Mouse (Mus musculus) C2C12 (cell line): ENCODE measurements around the gene Tcf7l1.

ENCODE experiments used
- CTCF ChIP-seq: IDR thresholded peaks from one replicate; pipeline ENCODE4 v1.5.1; 2011; ENCODE audit not compliant: control insufficient read depth, insufficient read depth, insufficient read length
- MAX ChIP-seq: IDR thresholded peaks from one replicate; pipeline ENCODE4 v1.6.1; 2011; ENCODE audit warnings: mild to moderate bottlenecking, control low read depth

GRCm38 (mm10) chr6:72597083-72597874 lies 191.8 kb downstream of the Tcf7l1 start:
- TF ChIP-seq CTCF (no peak), MAX (no peak)
